Comparison of ENCODE assay signal across 12 mouse cellular contexts in genomic region chr13:74743219-74743618, GRCm38 (mm10).
DNase-seq lines count a peak whose midpoint lies in the region; ATAC-seq and TF ChIP-seq lines count a peak whose summit lies in the region.
"Had no signal": no experiment of that assay in that cellular context is flagged by ENCODE, and none has a peak within 500 bp of the region (broad histone marks: within the 10 kb centered on the region; RNA-seq: fewer than 3 reads in every experiment).

No protein-coding gene starts in this region.

- WGBS in forebrain, embryonic 10.5 days = 67% methylated on average over 5 of the region's 5 CpGs
- WGBS in forebrain, embryonic 15.5 days = 75% methylated on average over 5 of the region's 5 CpGs
- 39% methylated on average over 5 of the region's 5 CpGs for WGBS in kidney, postnatal 0 days
- 40% methylated on average over 5 of the region's 5 CpGs for WGBS in intestine, embryonic 15.5 days

- H3K9ac ChIP-seq in forebrain, embryonic 15.5 days (replicated peaks) = no peak overlapping the region
- no peak overlapping the region for H3K9ac ChIP-seq in kidney, postnatal 0 days (ENCODE audit: low read depth, low read length)
- no peak overlapping the region for H3K9ac ChIP-seq in intestine, embryonic 15.5 days
- H3K9ac ChIP-seq: liver, embryonic 15.5 days had no signal

- peak; percentile 14 for DNase-seq in forebrain, embryonic 10.5 days (ENCODE audit: extremely low spot score, low spot score)
- DNase-seq in kidney, postnatal 0 days (ENCODE audit: low spot score) = no peak
- no peak for DNase-seq in kidney, adult 11 months
- DNase-seq in embryo, embryonic 10 days (ENCODE audit: low spot score) = peak; percentile 56
- DNase-seq in thymus, postnatal 0 days (ENCODE audit: low spot score) = no peak
- no peak for DNase-seq in left cerebral cortex, adult 9 months (ENCODE audit: low spot score in 2 of 2)
- DNase-seq: cerebellum, adult 2 months; thymus, postnatal 4 days had no signal

- H3K36me3 ChIP-seq in forebrain, embryonic 10.5 days (replicated peaks) = no peaks in the 10 kb centered on the region
- H3K36me3 ChIP-seq in forebrain, embryonic 15.5 days = no peaks in the 10 kb centered on the region
- 0 out of 2 replicates have a peak, but pooled peaks cover 9% of the 10 kb centered on the region for H3K36me3 ChIP-seq in kidney, postnatal 0 days (ENCODE audit: insufficient read depth, low read length)
- H3K36me3 ChIP-seq in intestine, embryonic 15.5 days = no peaks in the 10 kb centered on the region

- no peaks in the 10 kb centered on the region for H3K9me3 ChIP-seq in forebrain, embryonic 10.5 days
- no peaks in the 10 kb centered on the region for H3K9me3 ChIP-seq in forebrain, embryonic 15.5 days
- no peaks in the 10 kb centered on the region for H3K9me3 ChIP-seq in kidney, postnatal 0 days (replicated peaks; ENCODE audit: low read length)
- H3K9me3 ChIP-seq in intestine, embryonic 15.5 days = no peaks in the 10 kb centered on the region
- H3K9me3 ChIP-seq: liver, embryonic 15.5 days had no signal

- TF ChIP-seq CTCF in kidney, postnatal 0 days (IDR thresholded peaks at IDR 0.05; ENCODE audit: low read depth) = no peak

- H3K4me1 ChIP-seq in forebrain, embryonic 10.5 days = no peaks in the 10 kb centered on the region
- H3K4me1 ChIP-seq in forebrain, embryonic 15.5 days = no peaks in the 10 kb centered on the region
- H3K4me1 ChIP-seq in kidney, postnatal 0 days (replicated peaks; ENCODE audit: insufficient read depth, low read length) = no peaks in the 10 kb centered on the region
- H3K4me1 ChIP-seq in intestine, embryonic 15.5 days (replicated peaks) = no peaks in the 10 kb centered on the region
- H3K4me1 ChIP-seq: liver, embryonic 15.5 days had no signal

- no peak overlapping the region for H3K27ac ChIP-seq in forebrain, embryonic 10.5 days
- no peak overlapping the region for H3K27ac ChIP-seq in forebrain, embryonic 15.5 days (replicated peaks)
- H3K27ac ChIP-seq in kidney, postnatal 0 days = no peak overlapping the region
- no peak overlapping the region for H3K27ac ChIP-seq in intestine, embryonic 15.5 days
- H3K27ac ChIP-seq: liver, embryonic 15.5 days; macrophage had no signal

- no peak overlapping the region for H3K4me2 ChIP-seq in forebrain, embryonic 15.5 days (replicated peaks)
- no peak overlapping the region for H3K4me2 ChIP-seq in kidney, postnatal 0 days (ENCODE audit: low read length)
- peak overlapping the region; percentile 11; the same call in 1 of the 2 replicates for H3K4me2 ChIP-seq in intestine, embryonic 15.5 days (replicated peaks)
- H3K4me2 ChIP-seq: liver, embryonic 15.5 days had no signal

- H3K4me3 ChIP-seq in forebrain, embryonic 10.5 days = no peak overlapping the region
- no peak overlapping the region for H3K4me3 ChIP-seq in forebrain, embryonic 15.5 days
- H3K4me3 ChIP-seq in kidney, postnatal 0 days (replicated peaks; ENCODE audit: low read depth, low read length) = no peak overlapping the region
- H3K4me3 ChIP-seq in intestine, embryonic 15.5 days (replicated peaks) = no peak overlapping the region
- H3K4me3 ChIP-seq: liver, embryonic 15.5 days had no signal

- no peaks in the 10 kb centered on the region for H3K27me3 ChIP-seq in forebrain, embryonic 10.5 days (ENCODE audit: poor library complexity, severe bottlenecking)
- no peaks in the 10 kb centered on the region for H3K27me3 ChIP-seq in forebrain, embryonic 15.5 days
- H3K27me3 ChIP-seq in kidney, postnatal 0 days (ENCODE audit: insufficient read depth, low read length) = no peaks in the 10 kb centered on the region
- H3K27me3 ChIP-seq in intestine, embryonic 15.5 days (replicated peaks) = no peaks in the 10 kb centered on the region
- H3K27me3 ChIP-seq: liver, embryonic 15.5 days had no signal

- ATAC-seq in forebrain, embryonic 15.5 days (replicated peaks) = no peak
- ATAC-seq in kidney, postnatal 0 days (replicated peaks; ENCODE audit: low FRiP score, low read depth) = peak; percentile 68; the same call in 1 of the 2 replicates
- ATAC-seq in intestine, embryonic 15.5 days = peak; percentile 95

Comparison
In these comparisons a context has a peak if more than half of its experiments do, and no peak if none do; other contexts are left out.
1. DNase-seq: peak in forebrain, embryonic 10.5 days (single experiment) and embryo, embryonic 10 days (single experiment); none in kidney, postnatal 0 days (single experiment), kidney, adult 11 months (single experiment), thymus, postnatal 0 days (single experiment) and left cerebral cortex, adult 9 months (0 of 2).